Mouse (Mus musculus) adrenal gland, adult (tissue): ENCODE data around the gene Hoxa9.
A peak's percentile ranks its signal among the peaks of the same experiment; 100 is the strongest.

Experiments
- DNase-seq, 2 experiments: peaks; one replicate each; pipeline ENCODE4 v3.0.0; 2022 to 2023; ENCODE audit warnings: low spot score in 1 of 2; ENCODE audit not compliant: inconsistent age in 2 of 2

Gene Hoxa9

DNA sequence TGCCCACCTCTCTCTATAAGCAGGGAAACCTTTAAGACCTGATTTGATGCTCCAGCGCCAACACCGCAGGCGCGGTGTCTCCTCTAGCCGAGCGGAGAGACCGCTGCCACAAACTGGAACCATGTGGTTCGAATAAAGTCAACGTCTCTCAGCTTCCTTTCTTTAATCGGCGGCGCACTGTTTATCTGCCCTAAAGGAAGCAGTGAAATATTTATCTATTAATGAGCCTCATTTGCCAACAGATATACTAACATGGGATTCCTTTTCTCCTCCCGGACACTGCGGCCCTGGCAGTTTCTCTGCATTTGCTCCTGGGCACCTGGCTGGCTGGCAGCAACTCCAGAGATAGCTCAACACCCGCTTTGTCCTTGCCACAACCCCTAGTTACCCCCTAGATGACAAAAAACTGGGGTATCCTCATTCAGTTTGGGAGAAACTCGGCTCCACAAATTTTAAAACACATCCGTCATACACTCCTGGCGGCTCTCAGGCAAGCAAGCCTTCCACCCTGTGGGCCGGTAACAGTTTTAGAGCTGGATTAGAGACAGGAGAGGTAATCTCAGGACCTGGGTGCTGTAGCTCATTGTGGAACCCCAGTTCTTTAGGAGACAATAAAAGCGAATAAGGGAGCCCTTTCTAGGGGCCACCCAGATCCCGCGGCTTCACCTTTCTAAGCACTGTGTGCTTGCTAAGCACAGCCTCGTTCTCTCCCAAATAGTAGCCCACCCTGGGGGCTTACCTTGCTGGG, 12.8 kb downstream of the Hoxa9 start:
- DNase-seq: peak in 1 of 2 experiments; percentile 47

DNA sequence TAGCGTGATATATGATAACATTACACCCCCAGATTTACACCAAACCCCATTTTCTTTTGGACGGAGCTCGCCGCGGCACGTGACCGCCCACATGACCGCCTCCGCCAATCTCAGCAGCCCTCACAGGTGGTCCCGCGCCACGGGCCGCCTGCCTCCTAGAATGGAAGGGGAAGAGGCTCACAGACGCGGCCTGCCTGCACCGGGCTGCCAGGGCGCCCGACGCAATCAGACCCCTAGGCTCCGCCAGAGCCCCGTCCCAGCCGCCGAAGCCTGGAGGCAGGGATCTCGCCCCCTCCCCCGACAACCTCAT, 13.5 kb downstream of the Hoxa9 start:
- DNase-seq: peak in 1 of 2 experiments; percentile 87

DNA sequence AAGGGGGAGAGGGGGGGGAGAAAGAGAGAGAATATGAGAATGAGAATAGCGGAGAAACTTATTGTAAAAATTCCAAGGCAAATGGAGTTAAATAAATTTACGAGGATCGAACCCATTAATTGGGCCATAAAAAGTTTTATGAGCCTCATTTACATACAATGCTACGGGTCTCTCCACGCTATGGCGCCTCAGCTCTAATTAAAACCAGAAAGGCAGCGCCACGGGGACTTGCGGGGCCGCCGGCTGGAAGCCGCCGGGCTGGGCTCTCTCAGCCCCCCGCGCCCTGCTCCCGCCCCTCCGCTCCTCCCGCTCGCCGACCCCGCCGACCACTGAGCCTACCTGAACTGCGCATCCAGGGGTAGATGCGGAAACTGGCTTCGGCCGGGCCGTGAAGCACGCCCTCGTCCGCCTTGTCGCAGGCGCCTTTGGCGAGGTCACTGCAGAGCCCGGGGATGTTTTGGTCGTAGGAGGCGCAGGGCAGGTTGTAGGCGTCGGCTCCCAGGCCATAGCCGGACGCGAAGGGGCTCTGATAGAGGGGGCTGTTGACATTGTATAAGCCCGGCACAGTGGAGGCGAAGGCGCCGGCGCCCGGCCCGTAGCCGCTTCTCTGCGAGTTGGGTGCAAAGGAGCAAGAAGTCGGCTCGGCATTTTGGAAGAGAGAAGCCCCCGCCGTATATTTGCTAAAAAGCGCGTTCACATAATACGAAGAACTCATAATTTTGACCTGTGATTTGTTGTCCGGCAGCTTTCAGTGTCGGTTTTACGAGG, 14.0 kb downstream of the Hoxa9 start:
- DNase-seq: peak; percentile 65 to 93

DNA sequence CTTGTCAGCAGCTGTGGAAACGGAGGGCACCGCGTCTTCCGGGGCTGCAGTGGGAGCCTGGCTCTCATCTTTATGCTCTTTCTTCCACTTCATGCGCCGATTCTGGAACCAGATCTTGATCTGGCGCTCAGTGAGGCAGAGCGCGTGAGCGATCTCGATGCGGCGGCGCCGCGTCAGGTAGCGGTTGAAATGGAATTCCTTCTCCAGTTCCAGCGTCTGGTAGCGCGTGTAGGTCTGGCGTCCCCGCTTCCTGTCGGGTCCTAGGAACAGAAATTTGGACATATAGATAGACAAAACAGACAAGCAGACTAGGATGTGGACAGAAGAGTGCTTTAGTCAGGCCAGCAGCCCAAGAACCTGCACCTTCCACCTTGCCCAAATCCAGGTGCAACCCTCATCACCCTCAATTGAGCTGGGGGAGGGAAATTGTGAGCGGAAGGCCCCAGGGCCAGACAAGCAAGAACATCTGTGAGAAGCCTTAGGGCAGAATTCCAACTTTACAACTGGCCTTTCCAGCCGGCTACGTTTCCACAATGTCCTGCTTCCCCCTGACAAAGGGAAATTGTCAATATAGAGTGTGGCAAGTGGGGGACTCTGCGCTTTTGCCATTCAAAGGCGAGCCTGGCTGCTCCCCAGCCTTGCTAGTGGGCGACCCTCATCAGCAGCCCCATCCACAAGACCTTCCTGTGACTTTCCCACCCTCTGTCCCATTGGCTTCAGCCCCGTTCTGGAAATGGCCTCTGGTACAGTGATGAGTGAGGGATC, 14.9 kb downstream of the Hoxa9 start:
- DNase-seq: peak; percentile 30 to 68

DNA sequence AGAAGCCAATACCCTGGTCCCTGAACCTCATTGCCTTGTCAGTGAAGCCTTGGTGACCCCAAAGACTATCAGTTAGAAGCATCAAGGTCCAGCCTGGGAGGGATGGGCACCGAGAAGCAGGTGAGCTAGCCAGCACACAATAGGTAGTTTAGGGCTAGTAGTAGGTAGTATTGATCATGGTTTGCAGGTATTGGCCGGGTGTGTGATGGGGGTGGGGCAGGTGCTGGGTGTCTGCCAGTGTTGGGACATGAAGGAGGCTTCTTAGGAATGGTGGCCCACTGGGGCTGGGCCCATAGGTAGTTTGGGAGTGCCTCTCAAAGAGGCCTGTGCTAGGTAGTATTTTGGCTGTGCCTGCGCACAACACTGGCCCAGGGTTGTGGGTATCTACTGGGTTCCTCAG, 15.8 kb downstream of the Hoxa9 start:
- DNase-seq: peak in 1 of 2 experiments; percentile 22

DNA sequence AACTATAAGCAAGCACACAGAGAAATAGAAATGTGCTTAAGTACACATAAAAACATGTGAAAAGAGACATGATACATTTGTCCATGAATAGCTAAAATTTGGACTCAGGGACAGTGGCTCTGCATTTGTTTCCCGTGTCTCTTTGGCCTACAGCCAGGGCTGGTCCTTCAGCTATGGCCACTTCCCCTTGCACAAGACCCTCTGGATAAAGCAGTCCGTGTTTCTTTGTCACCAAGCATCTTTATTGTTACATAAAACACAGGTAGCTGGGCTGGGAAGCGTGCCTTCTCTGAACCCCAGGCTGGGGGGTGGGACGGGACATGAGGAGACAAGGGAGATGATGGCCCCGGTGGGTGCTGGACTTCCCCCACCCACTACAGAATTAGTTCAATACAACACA, 16.6 kb downstream of the Hoxa9 start:
- DNase-seq: peak in 1 of 2 experiments; percentile 17

DNA sequence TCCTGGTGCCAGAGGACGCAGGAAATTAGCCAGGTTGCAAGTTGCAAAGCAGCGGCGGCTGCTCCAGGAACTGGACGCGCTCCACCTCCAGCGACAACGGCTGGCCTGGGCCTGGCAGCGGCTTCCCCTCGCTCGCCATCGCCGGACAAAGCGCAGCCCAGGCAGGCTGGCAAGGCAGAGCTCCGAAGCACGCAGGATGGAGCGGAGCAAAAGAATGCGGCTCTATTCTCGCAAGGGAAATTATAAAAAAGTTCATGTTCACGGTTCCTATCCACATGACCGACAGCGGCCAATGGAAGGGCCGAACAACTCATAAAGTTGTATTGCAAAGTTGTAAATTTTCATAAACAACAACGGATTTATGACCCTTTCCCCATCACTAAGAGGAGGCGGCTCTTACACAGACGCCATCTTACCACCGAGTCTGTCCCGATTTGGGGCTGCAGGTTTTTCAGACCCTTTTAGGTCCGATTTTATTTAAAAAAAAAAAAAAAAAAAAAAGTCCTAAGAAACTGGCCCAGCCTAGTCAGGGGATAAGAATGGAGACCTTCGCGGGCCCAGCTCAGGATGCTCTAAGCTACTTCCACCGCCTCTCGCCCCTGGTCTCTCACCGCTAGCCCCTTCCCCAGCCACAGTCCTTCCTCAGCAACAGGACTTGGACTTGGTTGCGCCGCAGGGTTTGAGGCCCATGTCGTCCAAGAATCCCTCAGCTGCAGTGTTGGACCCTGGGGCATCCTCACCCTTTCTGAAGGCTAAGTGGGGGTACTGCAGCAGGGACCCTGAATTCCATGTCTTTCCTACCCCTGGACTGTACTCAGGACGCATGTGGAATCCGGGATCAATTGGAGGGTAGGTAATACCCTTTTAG, 17.5 kb downstream of the Hoxa9 start, which contains the start of the genes Hoxa3 and Gm28308:
Gene Hoxa3, minus strand, starts transcription at position 218 of the 868 bp plus-strand sequence.
Gene Gm28308, minus strand, starts transcription at position 221 of the 868 bp plus-strand sequence.
- peak in 1 of 2 experiments; percentile 81 for DNase-seq

DNA sequence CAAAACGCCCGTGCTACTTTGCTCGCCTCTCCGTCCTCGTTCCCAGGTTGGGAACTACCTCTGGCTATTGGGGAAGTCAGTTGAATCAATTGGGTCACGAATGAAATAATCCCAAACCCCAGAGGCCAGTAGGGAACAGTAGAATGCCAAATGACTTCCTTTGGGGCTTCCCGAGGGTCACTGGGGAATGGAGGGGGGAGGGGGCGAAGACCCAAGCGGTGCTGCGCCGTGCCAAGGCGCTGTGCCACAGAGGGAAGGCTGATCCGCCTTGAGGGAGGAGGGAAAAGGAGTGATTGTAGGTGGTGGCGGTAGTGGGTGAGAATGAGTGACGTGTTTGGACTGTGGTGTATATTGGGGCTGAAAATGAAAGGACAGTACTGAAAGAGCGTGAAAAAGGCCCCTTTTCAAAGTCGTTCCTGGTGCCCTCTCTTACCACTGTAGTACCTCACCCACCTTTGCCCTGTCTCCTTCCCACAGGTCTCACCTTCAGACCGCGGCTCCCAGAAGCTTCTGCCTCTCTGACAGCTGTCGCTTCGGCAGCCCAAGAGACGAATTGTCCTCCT, 18.3 kb downstream of the Hoxa9 start:
- peak; percentile 68 to 92 for DNase-seq

DNA sequence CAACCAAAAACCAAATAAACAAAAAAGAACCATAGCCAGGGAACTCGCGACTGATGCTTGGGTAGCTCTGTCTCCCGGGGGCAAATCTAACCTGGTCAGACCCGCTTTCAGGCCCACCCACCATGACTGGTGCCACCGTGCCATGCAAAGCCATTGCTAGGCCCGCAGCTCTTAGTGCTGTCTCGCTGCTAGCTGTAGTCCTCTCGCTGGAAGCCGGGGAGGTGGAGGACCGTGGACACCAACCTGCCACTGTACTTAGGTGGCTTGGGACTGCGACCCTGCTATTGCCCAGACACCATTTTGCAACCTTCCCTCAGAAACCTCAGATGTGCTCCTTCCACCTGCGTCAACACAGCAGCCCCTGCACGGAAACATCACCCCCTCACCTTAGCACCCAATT, 18.9 kb downstream of the Hoxa9 start:
- DNase-seq: peak in 1 of 2 experiments; percentile 52

DNA sequence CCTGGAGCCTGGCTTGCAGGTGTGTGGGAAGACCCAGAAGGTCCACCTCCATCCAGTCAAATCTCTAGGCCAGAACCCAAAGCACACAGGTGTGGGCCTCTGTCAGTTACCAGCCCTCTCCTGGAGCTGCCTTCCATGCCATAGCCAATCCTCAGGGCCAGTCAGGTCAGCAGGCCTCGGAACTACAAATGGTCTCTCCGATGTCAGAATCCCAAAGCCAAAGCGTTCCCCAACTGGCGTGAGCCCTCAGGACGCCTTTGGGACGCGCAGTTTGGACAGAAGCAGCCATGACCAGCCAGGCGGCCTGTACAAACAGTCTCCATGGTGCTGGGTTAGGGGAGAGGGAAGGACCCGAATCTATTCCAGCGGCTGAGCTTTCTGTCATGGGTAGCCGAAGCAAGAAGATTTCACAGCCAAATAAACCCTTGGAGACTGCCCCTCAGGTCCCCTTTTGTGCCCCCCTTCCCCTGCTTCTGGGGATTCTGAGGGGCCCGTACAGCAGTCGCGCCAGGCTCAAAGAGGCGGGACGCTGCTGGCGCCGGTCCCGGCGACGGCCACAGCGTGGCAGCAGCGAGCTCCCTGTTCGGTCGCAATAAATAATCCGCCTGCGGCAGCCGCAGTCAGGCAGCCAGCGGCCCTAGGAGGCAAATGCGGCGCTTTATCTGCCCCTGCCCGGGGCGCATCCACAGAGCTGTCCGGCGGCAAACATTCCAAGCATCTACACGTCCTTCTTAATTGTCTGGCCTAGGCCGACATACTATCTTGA, 19.5 kb downstream of the Hoxa9 start:
- peak; percentile 87 to 95 for DNase-seq

DNA sequence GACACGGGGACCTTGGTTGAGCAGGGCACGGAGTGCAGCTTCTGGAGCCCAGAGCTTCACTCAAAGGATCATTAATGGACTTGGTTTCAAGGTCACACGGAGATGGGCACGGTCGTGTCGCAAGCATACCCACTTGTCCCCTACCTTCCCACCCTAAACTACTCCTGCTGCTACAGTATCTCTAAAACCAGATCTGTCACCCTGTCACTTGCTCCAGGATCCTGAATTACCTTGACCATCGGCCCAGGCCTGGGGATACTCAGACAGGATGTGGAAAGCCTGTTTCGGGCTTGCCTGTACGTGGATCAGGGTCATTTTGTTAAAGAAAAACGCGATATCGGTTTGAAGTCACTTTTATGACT, 21.2 kb downstream of the Hoxa9 start:
- DNase-seq: peak in 1 of 2 experiments; percentile 47

DNA sequence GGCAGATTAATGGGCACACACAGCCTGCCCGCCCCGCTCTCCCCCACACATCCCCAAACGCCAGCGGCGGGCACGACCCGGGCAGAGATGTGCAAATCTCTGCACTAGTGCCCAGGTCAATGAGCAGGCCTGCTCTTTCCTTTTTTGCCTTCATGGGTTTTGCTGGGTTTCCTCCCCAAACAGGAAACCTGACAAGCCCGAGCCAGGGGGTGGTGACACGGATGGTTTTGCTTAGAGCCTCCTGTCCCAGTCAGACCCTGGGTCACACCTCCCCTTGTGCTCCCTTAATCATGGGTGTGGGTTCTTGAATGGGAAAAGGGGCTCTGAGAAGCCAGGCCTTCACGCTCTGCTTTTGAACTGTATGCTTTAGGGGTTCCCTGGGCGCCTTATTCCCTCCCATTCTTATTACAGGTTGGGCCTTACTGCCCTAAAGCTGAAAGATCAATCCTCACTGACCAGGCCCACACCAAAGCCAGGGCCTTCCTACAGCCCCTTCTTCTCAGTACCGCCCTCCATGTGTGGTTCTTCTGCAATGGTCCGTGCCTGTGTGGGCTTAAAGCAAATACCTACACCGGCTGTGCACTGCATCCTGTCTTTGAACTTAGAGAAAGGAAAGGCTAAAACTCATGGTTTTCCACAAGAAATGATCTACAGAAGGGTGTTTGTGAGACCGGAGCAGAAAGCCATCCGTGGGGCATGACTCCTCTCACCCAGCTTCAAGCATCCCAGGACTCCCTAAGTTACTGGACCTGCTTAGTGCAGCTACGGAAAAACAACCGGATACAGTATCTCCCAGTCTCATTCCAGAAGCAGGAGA, 21.8 kb downstream of the Hoxa9 start:
- peak in 1 of 2 experiments; percentile 78 for DNase-seq

DNA sequence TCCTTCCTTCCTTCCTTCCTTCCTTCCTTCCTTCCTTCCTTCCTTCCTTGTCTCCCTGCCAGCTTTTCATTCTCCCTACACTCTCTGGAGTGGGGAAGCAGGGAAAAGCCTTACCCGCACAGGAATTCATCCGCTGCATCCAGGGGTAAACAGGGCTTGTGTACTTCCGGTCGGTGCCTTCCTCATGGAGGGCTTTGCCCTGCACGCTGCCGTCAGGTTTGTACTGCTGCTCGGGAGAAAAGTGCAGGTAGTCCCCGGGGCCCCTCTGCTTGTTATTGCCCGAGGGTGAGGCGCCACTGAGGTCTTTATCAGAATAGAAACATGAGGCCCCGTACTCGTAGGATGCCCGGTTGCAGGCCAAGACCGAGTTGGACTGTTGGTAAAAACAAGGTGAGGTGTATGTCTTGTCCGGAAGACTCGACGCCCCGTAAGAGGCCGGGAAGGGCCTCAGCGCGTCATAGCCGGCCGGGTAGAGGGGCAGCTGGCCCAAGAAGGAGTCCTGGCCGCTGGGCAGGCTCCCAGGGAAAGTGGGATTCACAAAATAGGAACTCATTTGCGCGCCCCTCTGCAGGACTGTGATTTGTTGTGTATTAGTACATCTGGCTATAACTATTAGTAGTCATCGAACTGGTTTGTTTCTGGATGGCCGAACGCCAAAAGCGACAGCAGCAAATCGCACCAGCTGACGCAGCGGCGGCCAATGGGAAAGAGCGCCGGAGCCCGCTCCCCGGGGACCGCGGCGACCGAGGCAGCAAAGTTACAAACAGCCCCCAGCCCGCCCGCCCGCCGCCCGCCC, 22.6 kb downstream of the Hoxa9 start, which contains the start of gene Hoxa6:
Gene Hoxa6, minus strand, starts transcription at position 651 of the 796 bp plus-strand sequence.
- peak; percentile 80 to 92 for DNase-seq

DNA sequence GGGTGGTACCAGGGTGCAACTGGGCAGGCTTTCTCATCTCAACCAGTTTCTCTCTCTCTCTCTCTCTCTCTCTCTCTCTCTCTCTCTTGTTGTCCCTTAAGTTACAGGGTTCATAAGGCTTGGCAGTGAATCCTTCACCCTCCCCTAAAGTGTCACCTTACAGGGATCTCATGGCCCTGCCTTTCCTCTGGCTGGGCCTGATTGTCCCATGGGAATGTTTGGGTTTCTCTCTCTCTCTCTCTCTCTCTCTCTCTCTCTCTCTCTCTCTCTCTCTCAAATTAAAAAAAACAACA, 23.3 kb downstream of the Hoxa9 start:
- DNase-seq: no peak

DNA sequence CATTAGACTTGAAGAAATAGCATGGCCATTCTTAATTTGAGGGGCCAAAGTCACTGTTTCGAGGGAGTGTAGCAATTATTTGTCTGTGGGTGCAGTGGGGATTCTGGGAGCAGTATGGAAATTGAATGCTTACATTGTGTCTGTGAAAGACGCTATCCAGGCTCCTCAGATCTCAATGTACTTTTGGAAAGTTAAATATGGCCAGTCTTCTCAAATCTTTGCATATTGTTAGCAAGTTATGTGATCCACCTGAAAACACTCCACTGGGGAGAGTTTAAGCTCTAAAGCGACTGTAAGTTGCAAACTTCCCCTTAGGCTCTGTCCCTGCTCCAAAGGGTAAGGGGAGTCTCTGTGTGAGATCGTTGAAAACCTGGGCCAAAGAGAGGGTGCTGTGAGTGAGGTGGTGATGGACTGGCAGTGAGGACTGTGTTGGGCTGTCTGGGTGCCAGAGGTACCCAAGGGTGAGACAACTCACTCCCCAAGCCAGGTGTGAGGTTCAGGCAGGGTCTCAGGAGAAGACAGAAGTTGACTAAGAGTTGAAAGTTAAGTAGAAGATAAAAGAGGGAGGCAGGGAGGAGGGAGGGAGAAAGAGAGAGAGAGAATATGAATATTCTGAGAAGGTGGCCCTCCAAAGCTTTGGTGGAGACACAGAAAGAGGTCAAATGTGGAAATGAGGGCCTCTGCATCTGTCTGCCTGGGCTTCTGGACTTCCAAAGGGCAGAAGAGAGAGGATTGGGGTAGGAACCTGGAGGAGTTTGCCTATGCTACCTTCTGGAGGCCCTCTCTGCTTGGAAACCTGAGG, 23.8 kb downstream of the Hoxa9 start:
- DNase-seq: peak in 1 of 2 experiments; percentile 60

DNA sequence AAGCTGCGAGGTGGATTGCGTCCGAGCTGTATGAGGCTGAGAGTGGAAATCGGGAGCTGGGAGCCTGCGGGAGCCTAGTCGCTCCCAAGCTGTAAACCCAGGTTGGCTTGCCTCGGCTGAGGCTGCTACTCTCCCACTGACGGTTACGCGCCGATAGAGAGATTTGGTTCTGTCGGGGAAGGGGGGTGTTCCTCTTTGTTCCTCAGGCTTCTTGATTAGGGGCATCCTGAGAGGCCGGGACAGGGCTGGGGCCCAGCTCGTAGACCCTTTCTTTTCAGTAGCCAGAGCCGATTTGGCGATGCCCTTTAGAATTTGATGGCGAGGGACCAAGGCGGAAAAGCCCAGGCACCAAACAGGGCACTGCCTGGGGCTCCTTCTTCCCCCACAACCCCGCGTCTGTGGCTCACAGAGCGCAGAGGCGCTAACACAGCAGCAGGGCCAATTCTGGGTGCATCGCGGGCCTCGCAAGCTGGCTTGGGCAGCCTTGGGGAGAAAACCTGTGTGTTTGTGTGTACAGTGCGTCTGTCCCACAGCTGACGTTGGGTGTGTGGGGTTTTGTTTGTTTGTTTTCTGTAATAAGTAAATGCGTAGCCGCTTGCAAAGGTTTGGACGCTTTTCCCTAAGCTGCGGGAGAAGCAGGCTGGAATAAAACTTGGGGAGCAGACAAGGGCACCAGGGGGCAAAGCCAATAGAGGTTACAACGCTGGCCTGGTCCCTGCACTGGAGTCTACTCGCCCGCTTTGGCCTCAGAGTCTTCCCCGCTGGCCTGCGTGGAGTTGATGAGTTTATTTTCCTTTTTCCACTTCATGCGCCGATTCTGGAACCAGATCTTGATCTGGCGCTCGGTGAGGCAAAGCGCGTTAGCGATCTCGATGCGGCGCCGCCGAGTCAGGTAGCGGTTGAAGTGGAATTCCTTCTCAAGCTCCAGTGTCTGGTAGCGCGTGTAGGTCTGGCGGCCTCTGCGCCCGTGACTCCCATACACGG, 25.0 kb downstream of the Hoxa9 start:
- DNase-seq: peak in 1 of 2 experiments; percentile 74
